ENCODE assay signal across 11 mouse cellular contexts in the genomic region with DNA sequence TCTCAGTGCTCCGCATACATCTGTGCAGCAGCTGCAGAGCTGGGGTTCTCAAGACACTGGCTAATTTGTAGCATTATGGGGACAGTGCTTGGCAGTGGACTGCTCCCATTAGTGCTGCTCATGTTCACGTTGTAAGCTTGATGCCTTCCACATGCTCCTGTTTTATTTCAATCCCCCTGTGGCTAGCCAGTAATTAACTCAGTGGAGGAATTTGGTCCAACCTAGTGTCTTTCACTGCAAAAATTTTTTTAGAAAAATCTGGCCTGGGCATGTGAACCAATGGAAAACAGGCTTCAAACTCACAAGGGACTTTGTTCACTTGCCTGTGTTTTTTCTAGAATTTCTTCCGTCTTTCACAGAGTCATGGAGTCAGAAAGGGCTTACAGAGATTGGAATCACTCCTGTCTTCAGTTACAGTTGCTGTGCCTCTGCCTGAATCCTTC.
DNase-seq lines count a peak whose midpoint lies in the region; ATAC-seq and TF ChIP-seq lines count a peak whose summit lies in the region.
"Had no signal": no experiment of that assay in that cellular context is flagged by ENCODE, and none has a peak within 500 bp of the region (broad histone marks: within the 10 kb centered on the region; RNA-seq: fewer than 3 reads in every experiment).

No protein-coding gene starts in this region.

- H3K36me3 ChIP-seq in stomach, embryonic 14.5 days (ENCODE audit: control insufficient read depth, insufficient read depth, low read length) = no peaks in the 10 kb centered on the region
- no peaks in the 10 kb centered on the region for H3K36me3 ChIP-seq in stomach, postnatal 0 days (ENCODE audit: control insufficient read depth, insufficient read depth, low read length)
- H3K36me3 ChIP-seq in intestine, embryonic 15.5 days = no peaks in the 10 kb centered on the region
- no peaks in the 10 kb centered on the region for H3K36me3 ChIP-seq in stomach, embryonic 16.5 days (ENCODE audit: control insufficient read depth, insufficient read depth, low read length)
- H3K36me3 ChIP-seq: liver, embryonic 13.5 days; midbrain, embryonic 12.5 days had no signal

- no peak overlapping the region for H3K9ac ChIP-seq in stomach, embryonic 14.5 days (replicated peaks; ENCODE audit: low read depth, low read length)
- no peak overlapping the region for H3K9ac ChIP-seq in stomach, postnatal 0 days (ENCODE audit: low read length)
- H3K9ac ChIP-seq in intestine, embryonic 15.5 days = no peak overlapping the region
- H3K9ac ChIP-seq in stomach, embryonic 16.5 days (ENCODE audit: low read length) = no peak overlapping the region
- H3K9ac ChIP-seq: liver, embryonic 13.5 days; midbrain, embryonic 12.5 days had no signal

- TF ChIP-seq CTCF in stomach, postnatal 0 days (IDR thresholded peaks at IDR 0.05; ENCODE audit: low read depth) = no peak

- no peak overlapping the region for H3K4me3 ChIP-seq in stomach, embryonic 14.5 days (ENCODE audit: low read depth, low read length)
- H3K4me3 ChIP-seq in stomach, postnatal 0 days (ENCODE audit: low read depth, low read length) = no peak overlapping the region
- no peak overlapping the region for H3K4me3 ChIP-seq in intestine, embryonic 15.5 days (replicated peaks)
- H3K4me3 ChIP-seq in stomach, embryonic 16.5 days (replicated peaks; ENCODE audit: low read length) = no peak overlapping the region
- H3K4me3 ChIP-seq: liver, embryonic 13.5 days; midbrain, embryonic 12.5 days had no signal

- no peaks in the 10 kb centered on the region for H3K27me3 ChIP-seq in stomach, embryonic 14.5 days (ENCODE audit: control insufficient read depth, insufficient read depth, low read length)
- H3K27me3 ChIP-seq in stomach, postnatal 0 days (ENCODE audit: control insufficient read depth, insufficient read depth, low read length) = no peaks in the 10 kb centered on the region
- H3K27me3 ChIP-seq in intestine, embryonic 15.5 days (replicated peaks) = no peaks in the 10 kb centered on the region
- no peaks in the 10 kb centered on the region for H3K27me3 ChIP-seq in stomach, embryonic 16.5 days (ENCODE audit: control insufficient read depth, insufficient read depth, low read length)
- H3K27me3 ChIP-seq: liver, embryonic 13.5 days; midbrain, embryonic 12.5 days had no signal

- 51% methylated on average over 3 of the region's 3 CpGs for WGBS in stomach, embryonic 14.5 days
- WGBS in stomach, postnatal 0 days = 56% methylated on average over 3 of the region's 3 CpGs
- WGBS in intestine, embryonic 15.5 days = 52% methylated on average over 3 of the region's 3 CpGs
- WGBS in stomach, embryonic 16.5 days = 64% methylated on average over 3 of the region's 3 CpGs

- no peaks in the 10 kb centered on the region for H3K9me3 ChIP-seq in stomach, embryonic 14.5 days (ENCODE audit: control insufficient read depth, low read depth, low read length)
- H3K9me3 ChIP-seq in stomach, postnatal 0 days (ENCODE audit: control insufficient read depth, low read length) = no peaks in the 10 kb centered on the region
- no peaks in the 10 kb centered on the region for H3K9me3 ChIP-seq in intestine, embryonic 15.5 days
- no peaks in the 10 kb centered on the region for H3K9me3 ChIP-seq in stomach, embryonic 16.5 days (replicated peaks; ENCODE audit: control insufficient read depth, low read length)
- H3K9me3 ChIP-seq: liver, embryonic 13.5 days; midbrain, embryonic 12.5 days had no signal

- ATAC-seq in stomach, embryonic 14.5 days (ENCODE audit: insufficient number of reproducible peaks, insufficient read depth, low FRiP score, low read depth) = 0 out of 2 replicates have a peak, but pooled peaks have one; percentile 42
- no peak; the same call in 1 of the 2 replicates for ATAC-seq in stomach, postnatal 0 days (ENCODE audit: low FRiP score, low TSS enrichment)
- peak; percentile 71 for ATAC-seq in intestine, embryonic 15.5 days
- peak; percentile 86 for ATAC-seq in stomach, embryonic 16.5 days (ENCODE audit: insufficient read depth, low FRiP score)
- ATAC-seq: hindbrain, postnatal 0 days had no signal

- H3K4me1 ChIP-seq in stomach, embryonic 14.5 days (ENCODE audit: control insufficient read depth, insufficient read depth, low read length) = no peaks in the 10 kb centered on the region
- no peaks in the 10 kb centered on the region for H3K4me1 ChIP-seq in stomach, postnatal 0 days (replicated peaks; ENCODE audit: control insufficient read depth, insufficient read depth)
- no peaks in the 10 kb centered on the region for H3K4me1 ChIP-seq in intestine, embryonic 15.5 days (replicated peaks)
- no peaks in the 10 kb centered on the region for H3K4me1 ChIP-seq in stomach, embryonic 16.5 days (ENCODE audit: control insufficient read depth, insufficient read depth, low read length)
- H3K4me1 ChIP-seq: liver, embryonic 13.5 days; midbrain, embryonic 12.5 days had no signal

- no peak for TF ChIP-seq EP300 in stomach, postnatal 0 days (optimal IDR thresholded peaks at IDR 0.05)

- DNase-seq in stomach, postnatal 0 days (ENCODE audit: low spot score) = no peak
- DNase-seq in forelimb bud, embryonic 11.5 days (ENCODE audit: low read depth, low spot score) = peak; percentile 81
- no peak for DNase-seq in thymus, postnatal 0 days (ENCODE audit: low spot score)
- no peak for DNase-seq in cerebellum, adult 18-20 months
- no peak for DNase-seq in urinary bladder, postnatal 10 days (ENCODE audit: low spot score)
- DNase-seq: liver, embryonic 13.5 days had no signal

- H3K27ac ChIP-seq in stomach, embryonic 14.5 days (ENCODE audit: low read length) = no peak overlapping the region
- H3K27ac ChIP-seq in stomach, postnatal 0 days (replicated peaks) = no peak overlapping the region
- H3K27ac ChIP-seq in intestine, embryonic 15.5 days = no peak overlapping the region
- H3K27ac ChIP-seq in stomach, embryonic 16.5 days (ENCODE audit: low read length) = no peak overlapping the region
- H3K27ac ChIP-seq: hindbrain, postnatal 0 days; liver, embryonic 13.5 days; midbrain, embryonic 12.5 days had no signal

- H3K4me2 ChIP-seq in stomach, embryonic 14.5 days (replicated peaks; ENCODE audit: low read depth, low read length) = no peak overlapping the region
- no peak overlapping the region for H3K4me2 ChIP-seq in stomach, postnatal 0 days (replicated peaks; ENCODE audit: low read depth)
- H3K4me2 ChIP-seq in intestine, embryonic 15.5 days (replicated peaks) = no peak overlapping the region
- H3K4me2 ChIP-seq in stomach, embryonic 16.5 days (ENCODE audit: low read depth, low read length) = no peak overlapping the region
- H3K4me2 ChIP-seq: liver, embryonic 13.5 days; midbrain, embryonic 12.5 days had no signal
